Mouse (Mus musculus) heart, adult 11 months (tissue): Measurements from ENCODE around the gene Mkrn1.
"Not testable (repeated sequence)": the region's sequence is repeated elsewhere in the genome, so short reads cannot be mapped to it uniquely, and the experiment has no call there.

Experiments
- DNase-seq: peaks from one replicate; pipeline ENCODE4 v3.0.0; 2022

Gene Mkrn1

DNA sequence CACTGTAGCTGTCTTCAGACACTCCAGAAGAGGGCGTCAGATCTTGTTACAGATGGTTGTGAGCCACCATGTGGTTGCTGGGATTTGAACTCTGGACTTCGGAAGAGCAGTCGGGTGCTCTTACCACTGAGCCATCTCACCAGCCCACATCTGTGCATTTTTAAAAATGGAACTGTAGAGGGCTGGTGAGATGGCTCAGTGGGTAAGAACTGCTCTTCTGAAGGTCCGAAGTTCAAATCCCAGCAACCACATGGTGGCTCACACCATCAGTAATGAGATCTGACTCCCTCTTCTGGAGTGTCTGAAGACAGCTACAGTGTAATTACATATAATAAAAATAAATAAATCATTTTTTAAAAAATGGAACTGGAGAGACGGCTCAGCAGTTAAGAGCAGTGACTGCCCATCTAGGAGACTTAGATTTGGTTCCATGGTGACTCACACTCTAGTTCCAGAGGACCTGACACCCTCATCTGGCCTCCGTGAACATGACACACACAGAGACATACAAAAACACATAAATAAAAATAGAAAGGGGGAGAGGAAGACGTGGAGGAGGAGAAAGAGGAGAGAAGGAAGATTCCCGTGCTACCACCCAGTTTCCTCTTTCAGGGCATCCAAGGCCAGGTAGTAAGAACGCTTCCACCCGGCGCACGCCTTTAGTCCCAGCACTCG, 42.0 kb downstream of the Mkrn1 start:
- not testable (repeated sequence) for DNase-seq

DNA sequence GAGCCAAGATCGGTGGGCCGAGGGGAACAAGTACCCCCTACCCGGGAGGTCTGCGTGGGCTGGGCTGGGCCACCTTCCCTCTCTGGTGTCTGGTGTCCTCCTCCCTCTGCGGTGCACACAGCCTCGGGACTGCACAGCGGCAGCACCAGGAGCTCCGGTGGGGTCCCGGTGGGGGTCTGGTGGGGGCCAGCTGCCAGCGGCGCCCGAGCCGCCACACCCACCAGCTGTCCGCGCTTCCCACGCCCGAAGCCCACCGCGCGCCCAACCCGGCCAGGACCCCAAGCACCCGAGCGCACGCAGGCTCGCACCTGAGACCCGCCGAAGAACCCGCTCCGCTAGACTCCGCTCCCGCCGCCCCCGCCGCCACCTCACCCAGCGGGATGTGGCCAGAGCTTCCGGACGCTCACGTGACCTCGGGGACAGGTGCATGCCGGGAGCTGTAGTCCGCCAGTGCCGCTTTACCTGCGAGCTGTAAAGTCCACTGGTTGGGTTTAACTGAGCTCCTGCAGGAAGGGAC, 42.9 kb downstream of the Mkrn1 start, which contains the start of gene Slc37a3:
Gene Slc37a3, minus strand, starts transcription at position 365 of the 517 bp plus-strand sequence.
- peak; percentile 99 for DNase-seq

GRCm38 (mm10) chr6:39376775-39377174, 43.5 kb downstream of the Mkrn1 start:
- no peak for DNase-seq

- no peak for DNase-seq
Observed at GRCm38 (mm10) chr6:39373301-39373955, 46.8 kb downstream of the Mkrn1 start.

- DNase-seq = peak; percentile 99
Observed at GRCm38 (mm10) chr6:39372727-39373126, 47.5 kb downstream of the Mkrn1 start.

- DNase-seq = peak; percentile 92
Observed at GRCm38 (mm10) chr6:39372042-39372441, 48.2 kb downstream of the Mkrn1 start.

- no peak for DNase-seq
Observed at GRCm38 (mm10) chr6:39369631-39370030, 50.6 kb downstream of the Mkrn1 start.

- no peak for DNase-seq
Observed at GRCm38 (mm10) chr6:39362684-39363083, 57.6 kb downstream of the Mkrn1 start.

GRCm38 (mm10) chr6:39359207-39359606, 61.1 kb downstream of the Mkrn1 start:
- not testable (repeated sequence) for DNase-seq

GRCm38 (mm10) chr6:39348946-39349345, 71.3 kb downstream of the Mkrn1 start:
- no peak for DNase-seq

- DNase-seq = peak; percentile 92
Observed at GRCm38 (mm10) chr6:39347880-39348814, 72.1 kb downstream of the Mkrn1 start.
